Mouse (Mus musculus) liver, postnatal 0 days (tissue): ENCODE results near the gene Syn3. TPM values are rescaled to one million over a fixed set of nuclear protein-coding genes. Genes with fewer than 3 reads are reported as not detected.

Source experiments
- ATAC-seq: fragments of 200-750 bp; cut with Nextera tagmentation; 2 replicates; pipeline ENCODE4 v1.8.0; 2017; ENCODE audit warnings: mild to moderate bottlenecking, moderate library complexity
- DNase-seq: peaks from one replicate; pipeline ENCODE4 v3.0.0-alpha.2; 2016
- H3K27ac ChIP-seq: fragments of 300-500 bp; sonication (generic); 2 replicates; pipeline ENCODE4 v1.5.1; 2014; ENCODE audit warnings: antibody characterized with exemption, moderate library complexity, mild to moderate bottlenecking, low read depth
- H3K27me3 ChIP-seq: fragments of 300-500 bp; sonication (generic); 2 replicates; pipeline ENCODE4 v1.6.1; 2014; ENCODE audit warnings: low read length, control low read depth, mixed read lengths; ENCODE audit not compliant: insufficient read depth
- H3K36me3 ChIP-seq: fragments of 300-500 bp; sonication (generic); replicated peaks from 2 replicates; pipeline ENCODE4 v1.6.1; 2014; ENCODE audit warnings: mild to moderate bottlenecking, control low read depth, low read length, moderate library complexity, mixed read lengths; ENCODE audit not compliant: insufficient read depth
- H3K4me1 ChIP-seq: fragments of 300-500 bp; sonication (generic); 2 replicates; pipeline ENCODE4 v1.6.1; 2014; ENCODE audit warnings: antibody characterized with exemption, mild to moderate bottlenecking, control low read depth; ENCODE audit not compliant: insufficient read depth
- H3K4me2 ChIP-seq: fragments of 300-500 bp; sonication (generic); 2 replicates; pipeline ENCODE4 v1.6.1; 2014; ENCODE audit warnings: low read depth, mild to moderate bottlenecking, low read length, moderate library complexity, mixed read lengths
- H3K4me3 ChIP-seq: fragments of 300-500 bp; sonication (generic); 2 replicates; pipeline ENCODE4 v1.5.1; 2014; ENCODE audit warnings: low read depth, low read length
- H3K9ac ChIP-seq: fragments of 300-500 bp; sonication (generic); replicated peaks from 2 replicates; pipeline ENCODE4 v1.6.1; 2014; ENCODE audit warnings: mild to moderate bottlenecking, moderate library complexity
- H3K9me3 ChIP-seq: fragments of 300-500 bp; sonication (generic); 2 replicates; pipeline ENCODE4 v1.6.1; 2016; ENCODE audit warnings: mild to moderate bottlenecking, control low read depth, low read length, mixed read lengths
- CTCF ChIP-seq: sonication (generic); IDR thresholded peaks from 2 replicates; pipeline ENCODE4 v1.5.1; 2016; ENCODE audit warnings: antibody characterized with exemption, low read depth
- EP300 ChIP-seq: IDR thresholded peaks from 2 replicates; pipeline ENCODE4 v1.6.1; 2016; ENCODE audit warnings: antibody characterized with exemption, low read depth, mild to moderate bottlenecking
- WGBS: fragments of 180-500 bp; shearing (Covaris S2); extraction: QIAGEN DNeasy Blood & Tissue Kit; methylation state at CpG from one replicate; pipeline ENCODE4 v1.1.7; 2014; ENCODE audit not compliant: insufficient replicate concordance; 5-methylcytosine and 5-hydroxymethylcytosine counted together
- polyA plus RNA-seq: library from polyadenylated mRNA; unstranded; fragments of >200 nt; fragmentation: Nextera tagmentation; extraction: Ambion mirVana; gene quantifications from 2 replicates; pipeline ENCODE4 v1.2.1, GENCODE M21; 2015

Syn3 gene
- polyA plus RNA-seq, 1 experiment from 2014 or later = 0.25 TPM

- ATAC-seq = no peak
Observed at GRCm38 (mm10) chr10:86320204-86320603, 178.5 kb downstream of the Syn3 start.

GRCm38 (mm10) chr10:86319526-86319925 is 179.2 kb downstream of the Syn3 start:
- Histone ChIP-seq H3K27ac (no peak overlapping the region), H3K9me3 (no peaks in the 10 kb centered on the region), H3K4me1 (no peaks in the 10 kb centered on the region), H3K36me3 (no peaks in the 10 kb centered on the region), H3K9ac (no peak overlapping the region), H3K4me2 (no peak overlapping the region), H3K27me3 (no peaks in the 10 kb centered on the region), H3K4me3 (no peak overlapping the region)
- 65% methylated on average over 3 of the region's 3 CpGs for WGBS
- TF ChIP-seq CTCF (no peak), EP300 (no peak)
- no peak for DNase-seq
- ATAC-seq = no peak

More at GRCm38 (mm10) chr10:86320204-86320603, 178.5 kb downstream of the Syn3 start:
- Histone ChIP-seq H3K36me3 (no peaks in the 10 kb centered on the region), H3K4me1 (no peaks in the 10 kb centered on the region), H3K4me3 (no peak overlapping the region), H3K27me3 (no peaks in the 10 kb centered on the region), H3K9me3 (no peaks in the 10 kb centered on the region), H3K4me2 (no peak overlapping the region), H3K9ac (no peak overlapping the region), H3K27ac (no peak overlapping the region)
- DNase-seq = no peak
- TF ChIP-seq CTCF (no peak), EP300 (no peak)
- WGBS = 88% methylated on average over 5 of the region's 5 CpGs

GRCm38 (mm10) chr10:86318552-86319140 is 180.1 kb downstream of the Syn3 start:
- Histone ChIP-seq H3K4me3 (no peak overlapping the region), H3K27me3 (no peaks in the 10 kb centered on the region), H3K9me3 (no peaks in the 10 kb centered on the region), H3K4me1 (no peaks in the 10 kb centered on the region), H3K36me3 (no peaks in the 10 kb centered on the region), H3K27ac (no peak overlapping the region), H3K9ac (no peak overlapping the region), H3K4me2 (no peak overlapping the region)
- WGBS = 81% methylated on average over 5 of the region's 5 CpGs
- no peak for DNase-seq
- TF ChIP-seq CTCF (no peak), EP300 (no peak)
- no peak for ATAC-seq

- ATAC-seq (no peak), DNase-seq (no peak)
- H3K36me3 ChIP-seq = no peaks in the 10 kb centered on the region
- H3K4me2 ChIP-seq = no peak overlapping the region
- 79% methylated on average over 7 of the region's 7 CpGs for WGBS
- no peak overlapping the region for H3K9ac ChIP-seq
- H3K4me1 ChIP-seq = no peaks in the 10 kb centered on the region
- no peak overlapping the region for H3K4me3 ChIP-seq
- H3K9me3 ChIP-seq = no peaks in the 10 kb centered on the region
- H3K27me3 ChIP-seq = no peaks in the 10 kb centered on the region
- no peak overlapping the region for H3K27ac ChIP-seq
- TF ChIP-seq EP300 (no peak), CTCF (no peak)
Observed at GRCm38 (mm10) chr10:86317633-86318032, 181.1 kb downstream of the Syn3 start.

GRCm38 (mm10) chr10:86315513-86315912 is 183.2 kb downstream of the Syn3 start:
- TF ChIP-seq CTCF (no peak), EP300 (no peak)
- no peak overlapping the region for H3K27ac ChIP-seq
- no peak overlapping the region for H3K4me3 ChIP-seq
- no peak overlapping the region for H3K4me2 ChIP-seq
- H3K36me3 ChIP-seq = no peaks in the 10 kb centered on the region
- no peak overlapping the region for H3K9ac ChIP-seq
- H3K27me3 ChIP-seq = no peaks in the 10 kb centered on the region
- no peaks in the 10 kb centered on the region for H3K9me3 ChIP-seq
- no peak for DNase-seq
- ATAC-seq = no peak
- no peaks in the 10 kb centered on the region for H3K4me1 ChIP-seq
- WGBS = 55% methylated on average over 3 of the region's 3 CpGs

DNA sequence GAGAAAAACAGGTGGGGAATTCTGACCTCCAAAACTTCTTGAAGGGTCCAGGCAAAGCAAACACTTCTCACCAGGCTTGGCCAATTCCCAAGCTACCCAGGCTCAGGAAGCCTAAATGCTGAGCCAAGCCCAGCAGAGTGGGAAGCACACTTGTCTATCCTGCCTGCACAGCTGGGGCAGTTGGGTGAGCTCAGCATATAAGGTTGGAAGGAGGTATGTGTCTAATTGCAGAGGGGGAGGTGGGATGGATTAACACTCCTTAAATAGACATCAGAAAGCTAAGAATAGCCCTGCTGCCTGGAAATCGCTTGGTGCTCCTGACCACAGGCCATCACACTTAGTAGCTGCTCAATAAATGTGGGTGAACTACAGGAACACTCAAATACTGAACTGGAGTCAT is 185.2 kb downstream of the Syn3 start:
- WGBS = 50% methylated on average over 1 of the region's 1 CpGs
- H3K9ac ChIP-seq = no peak overlapping the region
- H3K4me1 ChIP-seq = no peaks in the 10 kb centered on the region
- DNase-seq (no peak), ATAC-seq (no peak)
- H3K27me3 ChIP-seq = no peaks in the 10 kb centered on the region
- H3K9me3 ChIP-seq = no peaks in the 10 kb centered on the region
- TF ChIP-seq CTCF (no peak), EP300 (no peak)
- no peak overlapping the region for H3K4me3 ChIP-seq
- H3K27ac ChIP-seq = no peak overlapping the region
- no peak overlapping the region for H3K4me2 ChIP-seq
- H3K36me3 ChIP-seq = no peaks in the 10 kb centered on the region
